Mouse (Mus musculus): Measurements from ENCODE around the gene Rhoq. TPM values are rescaled to one million over a fixed set of nuclear protein-coding genes. Genes with fewer than 3 reads are reported as not detected.

The Rhoq gene
- polyA plus RNA-seq, 2 experiments = 1.2 to 1.9 TPM

DNA sequence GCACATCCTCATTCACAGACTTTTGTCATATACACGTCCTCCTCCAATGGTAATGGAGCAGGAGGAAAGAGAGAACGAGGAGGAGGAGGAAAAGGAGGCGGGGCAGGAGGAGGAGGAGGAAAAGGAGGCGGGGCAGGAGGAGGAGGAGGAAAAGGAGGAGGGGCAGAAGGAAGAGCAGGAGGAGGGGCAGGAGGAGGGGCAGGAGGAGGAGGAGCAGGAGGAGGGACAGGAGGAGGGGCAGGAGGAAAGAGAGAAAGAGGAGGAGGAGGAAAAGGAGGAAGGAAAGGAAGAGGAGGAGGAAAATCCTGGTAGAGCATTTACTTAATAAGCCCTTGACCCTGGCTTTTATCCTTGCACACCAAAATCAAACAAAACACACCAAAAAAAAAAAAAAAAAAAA lies 16.8 kb upstream of the Rhoq start:
- Histone ChIP-seq H3K27ac (no peak overlapping the region), H3K4me2 (ENCODE audit: low read depth) (no peak overlapping the region), H3K4me1 (replicated peaks; ENCODE audit: control insufficient read depth in 2 of 2, insufficient read depth in 2 of 2, low read length in 1 of 2) (no peaks in the 10 kb centered on the region), H3K4me3 (ENCODE audit: insufficient read depth in 1 of 2, low read depth in 2 of 2, low read length in 2 of 2) (no peak overlapping the region), H3K9me3 (ENCODE audit: control insufficient read depth, low read length) (no peaks in the 10 kb centered on the region), H3K27me3 (ENCODE audit: control insufficient read depth, insufficient read depth, low read length) (no peaks in the 10 kb centered on the region), H3K36me3 (replicated peaks; ENCODE audit: control insufficient read depth, insufficient read depth, low read depth) (no peaks in the 10 kb centered on the region), H3K9ac (replicated peaks) (no peak overlapping the region)
- 18% methylated on average over 4 of the region's 4 CpGs for WGBS (ENCODE audit: insufficient replicate concordance)
- DNase-seq (ENCODE audit: low read depth in 3 of 3, low spot score in 3 of 3) (no peak), ATAC-seq (ENCODE audit: insufficient read depth) (no peak)
- TF ChIP-seq EP300 (IDR thresholded peaks at IDR 0.05; ENCODE audit: low read depth) = no peak
- no peak for TF ChIP-seq CTCF (IDR thresholded peaks at IDR 0.05; ENCODE audit: low read depth)

DNA sequence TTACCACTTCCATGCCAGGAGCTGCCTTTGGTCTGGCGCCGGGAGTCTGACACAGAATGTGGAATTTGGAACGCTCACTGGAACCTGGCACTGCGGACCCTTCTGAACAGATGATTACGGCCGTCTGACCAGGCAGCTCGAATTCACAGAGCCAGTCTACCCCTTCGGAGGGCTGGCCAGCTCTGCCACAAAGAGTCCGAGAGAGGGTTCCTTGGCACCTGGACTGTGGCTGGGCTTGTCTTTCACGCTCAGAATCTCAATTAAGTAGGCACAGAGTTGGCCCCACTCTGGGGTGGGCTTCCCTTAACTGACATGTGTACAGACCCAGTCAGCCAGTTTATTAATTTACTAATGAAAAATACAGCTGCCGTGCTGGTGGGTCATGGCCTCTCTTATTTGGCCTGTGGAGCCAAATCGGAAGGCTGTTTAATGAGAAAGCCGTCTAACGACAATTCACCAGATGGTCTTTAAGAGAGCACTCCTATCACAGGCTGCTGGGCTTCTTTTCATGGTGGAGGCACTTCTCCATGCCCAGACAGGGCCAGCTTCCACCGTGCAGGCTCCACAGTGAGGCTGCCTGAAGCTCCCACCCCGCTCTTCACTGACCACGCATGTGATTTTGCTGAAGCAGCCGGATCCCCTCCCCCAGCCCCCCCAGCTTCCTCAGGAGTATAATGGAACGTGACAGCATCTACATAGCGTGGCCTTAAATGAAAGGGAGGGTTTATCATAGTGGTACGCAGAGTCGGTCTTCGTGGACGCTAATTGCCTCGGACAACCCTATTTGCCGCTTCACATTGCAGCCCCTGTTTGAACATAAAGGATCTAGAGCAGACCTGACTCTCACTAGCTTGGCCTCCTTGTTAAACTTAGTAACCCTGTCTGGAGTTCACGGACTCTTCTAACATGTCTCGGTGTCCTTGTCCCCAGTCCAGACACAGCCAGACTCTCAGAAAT lies 14.8 kb upstream of the Rhoq start, which contains the start of gene Atp6v1e2:
Gene Atp6v1e2, minus strand, starts transcription at position 58 of the 957 bp plus-strand sequence.
- TF ChIP-seq EP300 (IDR thresholded peaks at IDR 0.05; ENCODE audit: low read depth) (no peak), CTCF (IDR thresholded peaks at IDR 0.05; ENCODE audit: low read depth) (no peak)
- no peak within 1 kb of the TSS for H3K27ac ChIP-seq
- H3K9ac ChIP-seq (replicated peaks) = no peak within 1 kb of the TSS
- WGBS (ENCODE audit: insufficient replicate concordance) = 79% methylated on average over 28 of the region's 28 CpGs
- no peaks in the 10 kb centered on the region for H3K9me3 ChIP-seq (ENCODE audit: control insufficient read depth, low read length)
- H3K4me2 ChIP-seq (ENCODE audit: low read depth) = no peak within 1 kb of the TSS
- no peak for DNase-seq (ENCODE audit: low read depth in 3 of 3, low spot score in 3 of 3)
- no peaks in the 10 kb centered on the region for H3K4me1 ChIP-seq (replicated peaks; ENCODE audit: control insufficient read depth in 2 of 2, insufficient read depth in 2 of 2, low read length in 1 of 2)
- no peaks in the 10 kb centered on the region for H3K36me3 ChIP-seq (replicated peaks; ENCODE audit: control insufficient read depth, insufficient read depth, low read depth)
- no peak for ATAC-seq (ENCODE audit: insufficient read depth)
- no peaks in the 10 kb centered on the region for H3K27me3 ChIP-seq (ENCODE audit: control insufficient read depth, insufficient read depth, low read length)
- H3K4me3 ChIP-seq (ENCODE audit: insufficient read depth in 1 of 2, low read depth in 2 of 2, low read length in 2 of 2) = no peak within 1 kb of the TSS

DNA sequence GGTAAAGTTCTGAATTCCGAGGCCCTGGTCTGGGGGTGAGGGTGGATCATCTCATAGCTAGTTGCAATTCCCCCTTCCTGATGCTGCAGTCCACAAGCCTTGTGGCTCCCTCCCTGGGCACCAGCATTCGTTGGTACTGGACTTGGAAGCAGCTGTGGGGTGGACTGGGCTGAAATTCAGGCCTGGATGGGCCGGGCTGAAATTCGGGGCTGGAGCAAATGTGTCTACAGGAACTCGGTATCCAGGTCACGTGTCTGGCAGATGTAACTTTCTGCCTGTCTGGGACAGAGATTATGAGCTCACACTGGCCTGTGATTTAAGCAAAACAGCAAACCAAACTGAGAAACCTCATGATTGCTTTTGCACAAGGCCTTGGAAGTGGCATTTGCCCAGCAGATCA lies 14.1 kb upstream of the Rhoq start:
- H3K9me3 ChIP-seq (ENCODE audit: control insufficient read depth, low read length) = no peaks in the 10 kb centered on the region
- no peaks in the 10 kb centered on the region for H3K27me3 ChIP-seq (ENCODE audit: control insufficient read depth, insufficient read depth, low read length)
- H3K4me1 ChIP-seq (replicated peaks; ENCODE audit: control insufficient read depth in 2 of 2, insufficient read depth in 2 of 2, low read length in 1 of 2) = no peaks in the 10 kb centered on the region
- H3K36me3 ChIP-seq (replicated peaks; ENCODE audit: control insufficient read depth, insufficient read depth, low read depth) = no peaks in the 10 kb centered on the region
- no peak overlapping the region for H3K4me2 ChIP-seq (ENCODE audit: low read depth)
- no peak for DNase-seq (ENCODE audit: low read depth in 3 of 3, low spot score in 3 of 3)
- WGBS (ENCODE audit: insufficient replicate concordance) = 59% methylated on average over 6 of the region's 6 CpGs
- ATAC-seq (ENCODE audit: insufficient read depth) = no peak
- no peak overlapping the region for H3K9ac ChIP-seq (replicated peaks)
- no peak overlapping the region for H3K4me3 ChIP-seq (ENCODE audit: insufficient read depth in 1 of 2, low read depth in 2 of 2, low read length in 2 of 2)
- TF ChIP-seq CTCF (IDR thresholded peaks at IDR 0.05; ENCODE audit: low read depth) (no peak), EP300 (IDR thresholded peaks at IDR 0.05; ENCODE audit: low read depth) (no peak)
- no peak overlapping the region for H3K27ac ChIP-seq

DNA sequence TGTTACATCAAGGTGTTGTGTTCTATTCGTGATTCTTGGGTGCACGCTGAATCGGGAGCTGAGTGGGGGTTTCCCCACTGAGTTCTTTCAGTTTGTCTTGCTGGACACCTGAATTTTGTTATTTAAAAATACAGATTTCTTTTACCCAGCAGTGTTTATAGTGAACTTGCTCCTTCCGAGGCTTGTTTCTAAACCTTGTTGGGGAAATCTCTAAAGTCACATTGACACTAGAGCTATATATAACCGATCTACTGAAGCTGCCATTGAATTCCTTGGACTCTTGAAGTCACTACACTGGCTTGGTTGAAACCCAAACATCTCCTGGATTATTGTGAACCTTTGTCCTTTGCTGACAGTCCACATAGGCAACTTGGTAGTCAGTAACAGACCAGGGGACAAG lies 5.6 kb upstream of the Rhoq start:
- Histone ChIP-seq H3K9ac (replicated peaks) (no peak overlapping the region), H3K27me3 (ENCODE audit: control insufficient read depth, insufficient read depth, low read length) (peaks cover 3% of the 10 kb centered on the region; the same call in 1 of the 2 replicates), H3K4me3 (ENCODE audit: insufficient read depth in 1 of 2, low read depth in 2 of 2, low read length in 2 of 2) (no peak overlapping the region), H3K36me3 (replicated peaks; ENCODE audit: control insufficient read depth, insufficient read depth, low read depth) (no peaks in the 10 kb centered on the region), H3K27ac (no peak overlapping the region), H3K9me3 (ENCODE audit: control insufficient read depth, low read length) (no peaks in the 10 kb centered on the region), H3K4me1 (replicated peaks; ENCODE audit: control insufficient read depth in 2 of 2, insufficient read depth in 2 of 2, low read length in 1 of 2) (peaks cover 0 to 8% of the 10 kb centered on the region in 2 experiments; a peak in 1 of 4 replicates), H3K4me2 (ENCODE audit: low read depth) (no peak overlapping the region)
- ATAC-seq (ENCODE audit: insufficient read depth) (no peak), DNase-seq (ENCODE audit: low read depth in 3 of 3, low spot score in 3 of 3) (no peak)
- 69% methylated on average over 5 of the region's 5 CpGs for WGBS (ENCODE audit: insufficient replicate concordance)
- no peak for TF ChIP-seq CTCF (IDR thresholded peaks at IDR 0.05; ENCODE audit: low read depth)
- TF ChIP-seq EP300 (IDR thresholded peaks at IDR 0.05; ENCODE audit: low read depth) = no peak

DNA sequence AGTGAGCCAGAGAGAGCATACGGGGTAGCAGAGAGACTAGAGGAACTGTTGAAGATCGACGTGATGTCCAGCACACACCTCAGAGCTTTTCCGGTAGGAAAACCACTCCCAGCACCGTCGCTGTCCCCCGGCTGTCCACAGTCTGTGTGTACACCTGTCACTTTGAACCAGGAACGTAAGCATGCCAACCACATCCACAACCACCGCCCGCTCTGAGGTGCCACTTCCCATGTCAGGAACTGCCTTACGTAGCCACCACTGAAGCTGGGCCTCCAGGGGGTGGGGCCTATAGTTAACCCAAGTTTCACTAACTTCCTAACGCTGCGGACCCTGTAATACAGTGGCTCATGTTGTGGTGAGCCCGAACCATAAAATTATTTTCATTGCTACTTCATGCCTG lies 4.9 kb upstream of the Rhoq start:
- Histone ChIP-seq H3K4me3 (ENCODE audit: insufficient read depth in 1 of 2, low read depth in 2 of 2, low read length in 2 of 2) (no peak overlapping the region), H3K4me1 (replicated peaks; ENCODE audit: control insufficient read depth in 2 of 2, insufficient read depth in 2 of 2, low read length in 1 of 2) (peaks cover 0 to 8% of the 10 kb centered on the region in 2 experiments; a peak in 1 of 4 replicates), H3K36me3 (replicated peaks; ENCODE audit: control insufficient read depth, insufficient read depth, low read depth) (no peaks in the 10 kb centered on the region), H3K9ac (replicated peaks) (no peak overlapping the region), H3K27ac (no peak overlapping the region), H3K9me3 (ENCODE audit: control insufficient read depth, low read length) (no peaks in the 10 kb centered on the region), H3K27me3 (ENCODE audit: control insufficient read depth, insufficient read depth, low read length) (peaks cover 9% of the 10 kb centered on the region), H3K4me2 (ENCODE audit: low read depth) (0 out of 2 replicates have a peak overlapping the region, but pooled peaks have one; percentile 24)
- no peak for DNase-seq (ENCODE audit: low read depth in 3 of 3, low spot score in 3 of 3)
- 23% methylated on average over 14 of the region's 14 CpGs for WGBS (ENCODE audit: insufficient replicate concordance)
- ATAC-seq (ENCODE audit: insufficient read depth) = no peak
- TF ChIP-seq CTCF (IDR thresholded peaks at IDR 0.05; ENCODE audit: low read depth) (no peak), EP300 (IDR thresholded peaks at IDR 0.05; ENCODE audit: low read depth) (no peak)

All from liver, embryonic 14.5 days (tissue).